Comparison of ENCODE assay signal across 9 mouse cellular contexts in the genomic region with DNA sequence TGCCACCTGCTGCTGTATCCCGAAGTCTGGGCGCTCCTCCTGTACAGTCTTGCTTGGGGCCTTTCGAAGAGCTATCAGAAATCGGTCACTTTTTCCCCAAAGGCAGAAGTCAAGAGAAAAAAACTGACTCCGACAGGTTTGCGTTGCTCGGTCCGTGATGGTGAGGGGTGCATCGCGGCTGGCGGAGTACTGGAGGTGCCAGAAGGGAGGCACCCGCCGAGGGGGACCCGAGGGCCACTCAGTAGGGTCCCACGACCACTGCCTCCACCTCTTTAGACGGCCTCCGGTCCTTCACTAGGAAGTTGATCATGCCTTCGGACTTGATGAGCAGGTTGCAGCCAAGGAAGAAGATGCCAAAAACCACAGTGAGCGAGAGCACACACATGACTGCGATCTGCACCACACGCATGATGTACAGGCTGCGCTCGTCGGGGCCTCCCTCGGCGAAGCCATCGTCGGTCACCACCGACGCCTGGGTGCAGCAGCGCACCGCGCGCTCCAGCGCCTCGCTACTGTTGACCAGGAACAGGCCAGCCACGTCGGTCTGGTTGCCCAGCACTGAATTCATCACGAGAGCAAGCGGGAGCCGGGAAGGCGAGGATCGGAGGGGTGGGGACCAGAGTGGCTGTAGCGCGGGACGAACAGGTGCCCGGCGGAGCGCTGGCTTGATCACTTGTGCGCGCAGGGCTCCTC. TPM values are rescaled to one million over a fixed set of nuclear protein-coding genes. Genes with fewer than 3 reads are reported as not detected.
DNase-seq lines count a peak whose midpoint lies in the region; ATAC-seq and TF ChIP-seq lines count a peak whose summit lies in the region.
"Had no signal": no experiment of that assay in that cellular context is flagged by ENCODE, and none has a peak within 500 bp of the region (broad histone marks: within the 10 kb centered on the region; RNA-seq: fewer than 3 reads in every experiment).

No protein-coding gene starts in this region.

- H3K36me3 ChIP-seq in liver, embryonic 12.5 days, result no peaks in the 10 kb centered on the region
- no peaks in the 10 kb centered on the region for H3K36me3 ChIP-seq in stomach, embryonic 15.5 days

- DNase-seq in gastrocnemius, adult 2 months, result no peak
- DNase-seq in gastrocnemius, postnatal 10 days, result no peak
- DNase-seq in right cerebral cortex, postnatal 10 days (ENCODE audit: low spot score in 2 of 2), result peak; percentile 51 to 53
- DNase-seq in right cerebral cortex, adult 18-20 months, result no peak
- no peak for DNase-seq in spleen, adult 12 weeks (ENCODE audit: low spot score)

- 0 out of 2 replicates have a peak, but pooled peaks cover 4% of the 10 kb centered on the region for H3K4me1 ChIP-seq in liver, embryonic 12.5 days
- H3K4me1 ChIP-seq in stomach, embryonic 15.5 days, result peaks cover 3% of the 10 kb centered on the region

- H3K4me3 ChIP-seq in gastrocnemius, adult 2 months, result peak overlapping the region; percentile 70
- peak overlapping the region; percentile 36 for H3K4me3 ChIP-seq in liver, embryonic 12.5 days
- H3K4me3 ChIP-seq in stomach, embryonic 15.5 days (replicated peaks), result peak overlapping the region; percentile 52

- no peaks in the 10 kb centered on the region for H3K9me3 ChIP-seq in liver, embryonic 12.5 days (replicated peaks)
- H3K9me3 ChIP-seq in stomach, embryonic 15.5 days, result no peaks in the 10 kb centered on the region

- peak; percentile 43 for ATAC-seq in granulocyte monocyte progenitor cell, adult 5-6 weeks (replicated peaks; ENCODE audit: poor library complexity, severe bottlenecking)
- peak; percentile 44; the same call in 1 of the 2 replicates for ATAC-seq in liver, embryonic 12.5 days
- peak; percentile 43 for ATAC-seq in stomach, embryonic 15.5 days (ENCODE audit: insufficient read depth, low FRiP score, low read depth)

- H3K9ac ChIP-seq in liver, embryonic 12.5 days, result no peak overlapping the region
- no peak overlapping the region; the same call in 1 of the 2 replicates for H3K9ac ChIP-seq in stomach, embryonic 15.5 days

- peak overlapping the region; percentile 63 for H3K4me2 ChIP-seq in liver, embryonic 12.5 days
- peak overlapping the region; percentile 96 for H3K4me2 ChIP-seq in stomach, embryonic 15.5 days

- intact Hi-C loops in gastrocnemius, adult 2 months (cut with DNase I), result loop anchor here (10.0 kb wide), 1 partner anchor 750 kb away; no protein-coding TSS in a partner anchor

- H3K27ac ChIP-seq in gastrocnemius, adult 2 months, result peak overlapping the region; percentile 24; the same call in 1 of the 2 replicates
- H3K27ac ChIP-seq in liver, embryonic 12.5 days, result no peak overlapping the region
- H3K27ac ChIP-seq in stomach, embryonic 15.5 days, result peak overlapping the region; percentile 53; the same call in 1 of the 2 replicates

- 3% methylated on average over 51 of the region's 51 CpGs for WGBS in liver, embryonic 12.5 days (ENCODE audit: insufficient replicate concordance)
- 2% methylated on average over 51 of the region's 51 CpGs for WGBS in stomach, embryonic 15.5 days

- no peak for TF ChIP-seq CTCF in gastrocnemius, adult 2 months (IDR thresholded peaks at IDR 0.05)

- H3K27me3 ChIP-seq in liver, embryonic 12.5 days (replicated peaks), result peaks cover 37% of the 10 kb centered on the region
- no peaks in the 10 kb centered on the region; the same call in 1 of the 2 replicates for H3K27me3 ChIP-seq in stomach, embryonic 15.5 days (replicated peaks)
- H3K27me3 ChIP-seq: CH12.LX had no signal

RNA-seq across cellular contexts. Expression of a gene that starts 0.5 kb away (rescaled TPM):
- total RNA-seq in gastrocnemius, adult 2 months (2021), result not detected
- 1 to 10 TPM in 1 of 2 experiments, under 1 TPM in 1; 0.99 to 1.3 TPM for total RNA-seq in gastrocnemius, postnatal 10 days (2021)
- not detected in 2 replicates for total RNA-seq in granulocyte monocyte progenitor cell, adult 5-6 weeks (2014; fragmentation: Nextera tagmentation)
- total RNA-seq in granulocyte monocyte progenitor cell, adult 5-6 weeks (2017), result not detected in 2 replicates
- 0.51 and 0.53 TPM in 2 replicates for polyA plus RNA-seq in liver, embryonic 12.5 days (2016; fragmentation: Nextera tagmentation; extraction: Ambion mirVana)
- polyA plus RNA-seq in stomach, embryonic 15.5 days (2015; fragmentation: Nextera tagmentation; extraction: Ambion mirVana), result 17.2 and 25.8 TPM in 2 replicates
- total RNA-seq: CH12.LX had no signal

Comparison
In these comparisons a context has a peak if more than half of its experiments do, and no peak if none do; other contexts are left out.
1. DNase-seq: peak in right cerebral cortex, postnatal 10 days (2 of 2); none in gastrocnemius, adult 2 months (single experiment), gastrocnemius, postnatal 10 days (single experiment), right cerebral cortex, adult 18-20 months (single experiment) and spleen, adult 12 weeks (single experiment).
2. Peak in every context shown above with its lines, with median percentiles within 50 percentile points of each other: H3K4me3 ChIP-seq and ATAC-seq.